Mouse (Mus musculus): ENCODE results near the gene Nipal3. TPM values are rescaled to one million over a fixed set of nuclear protein-coding genes. Genes with fewer than 3 reads are reported as not detected.

Nipal3 gene
- total and polyA plus RNA-seq, 3 experiments: 3.5 to 10.4 TPM; not detected in 1

- Histone ChIP-seq H3K36me3 (ENCODE audit: control insufficient read depth in 1 of 2, insufficient read depth in 2 of 2, low read length in 2 of 2) (no peaks in the 10 kb centered on the region), H3K9me3 (replicated peaks; ENCODE audit: insufficient read depth, low read length) (no peaks in the 10 kb centered on the region), H3K27me3 (ENCODE audit: control insufficient read depth in 1 of 2, insufficient read depth in 2 of 2, low read length in 2 of 2) (peaks cover 4% of the 10 kb centered on the region in 2 experiments; a peak in 1 of 4 replicates), H3K9ac (ENCODE audit: control insufficient read depth, low read depth, low read length, poor library complexity, severe bottlenecking) (no peak overlapping the region), H3K4me3 (ENCODE audit: control insufficient read depth in 1 of 2, insufficient read depth in 1 of 2, low read depth in 2 of 2, low read length in 2 of 2) (no peak overlapping the region), H3K4me1 (ENCODE audit: control insufficient read depth in 1 of 2, insufficient read depth in 2 of 2, low read length in 2 of 2) (no peaks in the 10 kb centered on the region), H3K27ac (ENCODE audit: control insufficient read depth, low read depth, low read length) (no peak overlapping the region), H3K79me2 (ENCODE audit: control insufficient read depth, insufficient read depth, low read length, poor library complexity) (no peaks in the 10 kb centered on the region)
- no peak for DNase-seq (ENCODE audit: low read depth, low spot score)
- TF ChIP-seq USF1 (IDR thresholded peaks at IDR 0.05; ENCODE audit: low read depth, low read length) (no peak), KAT2A (conservative IDR thresholded peaks at IDR 0.05; ENCODE audit: low read depth, low read length) (no peak), RAD21 (IDR thresholded peaks at IDR 0.05; ENCODE audit: low read depth, low read length) (no peak), MAFK (IDR thresholded peaks at IDR 0.05; ENCODE audit: borderline replicate concordance, low read depth, low read length) (no peak), TCF12 (IDR thresholded peaks at IDR 0.05; ENCODE audit: low read depth, low read length) (no peak), RCOR1 (IDR thresholded peaks at IDR 0.05; ENCODE audit: low read depth, low read length) (no peak), CHD1 (IDR thresholded peaks at IDR 0.05; ENCODE audit: low read depth, low read length) (no peak)
Measured at GRCm38 (mm10) chr4:135523939-135524338, 29.1 kb upstream of the Nipal3 start.

- Histone ChIP-seq H3K27ac (ENCODE audit: control insufficient read depth, low read depth, low read length) (no peak overlapping the region), H3K79me2 (ENCODE audit: control insufficient read depth, insufficient read depth, low read length, poor library complexity) (no peaks in the 10 kb centered on the region), H3K4me1 (ENCODE audit: control insufficient read depth in 1 of 2, insufficient read depth in 2 of 2, low read length in 2 of 2) (no peaks in the 10 kb centered on the region), H3K36me3 (ENCODE audit: control insufficient read depth in 1 of 2, insufficient read depth in 2 of 2, low read length in 2 of 2) (no peaks in the 10 kb centered on the region), H3K9ac (ENCODE audit: control insufficient read depth, low read depth, low read length, poor library complexity, severe bottlenecking) (no peak overlapping the region), H3K4me3 (ENCODE audit: control insufficient read depth in 1 of 2, insufficient read depth in 1 of 2, low read depth in 2 of 2, low read length in 2 of 2) (no peak overlapping the region), H3K27me3 (ENCODE audit: control insufficient read depth in 1 of 2, insufficient read depth in 2 of 2, low read length in 2 of 2) (peaks cover 3 to 4% of the 10 kb centered on the region in 2 experiments; a peak in 1 of 4 replicates), H3K9me3 (replicated peaks; ENCODE audit: insufficient read depth, low read length) (no peaks in the 10 kb centered on the region)
- no peak for TF ChIP-seq CHD1 (IDR thresholded peaks at IDR 0.05; ENCODE audit: low read depth, low read length)
- TF ChIP-seq MAFK (IDR thresholded peaks at IDR 0.05; ENCODE audit: borderline replicate concordance, low read depth, low read length): no peak
- TF ChIP-seq E2F4 (IDR thresholded peaks at IDR 0.05; ENCODE audit: borderline replicate concordance, low read depth, low read length): no peak
- TF ChIP-seq TAL1 (IDR thresholded peaks at IDR 0.05; ENCODE audit: low read length): no peak
- no peak for TF ChIP-seq CTCF (IDR thresholded peaks at IDR 0.05 in 2 of 3, conservative IDR thresholded peaks at IDR 0.05 in 1 of 3; ENCODE audit: control insufficient read depth in 1 of 3, insufficient read depth in 1 of 3, low read depth in 2 of 3, low read length in 3 of 3, poor library complexity in 1 of 3, severe bottlenecking in 1 of 3)
- TF ChIP-seq UBTF (IDR thresholded peaks at IDR 0.05; ENCODE audit: borderline replicate concordance, insufficient read depth, low read depth, low read length): no peak
- no peak for TF ChIP-seq ELF1 (IDR thresholded peaks at IDR 0.05; ENCODE audit: low read depth, low read length)
- TF ChIP-seq MYC (IDR thresholded peaks at IDR 0.05; ENCODE audit: low read depth, low read length): no peak
- TF ChIP-seq ZNF384 (IDR thresholded peaks at IDR 0.05; ENCODE audit: low read depth, low read length): no peak
- no peak for TF ChIP-seq EP300 (IDR thresholded peaks at IDR 0.05; ENCODE audit: low read depth in 1 of 2, low read length in 2 of 2)
- no peak for TF ChIP-seq CHD2 (IDR thresholded peaks at IDR 0.05; ENCODE audit: low read length)
- TF ChIP-seq POLR2A (IDR thresholded peaks at IDR 0.05; ENCODE audit: control insufficient read depth in 1 of 2, insufficient read depth in 1 of 2, low read depth in 1 of 2, low read length in 2 of 2, poor library complexity in 1 of 2): no peak
- TF ChIP-seq GABPA (IDR thresholded peaks at IDR 0.05; ENCODE audit: low read depth, low read length): no peak
- TF ChIP-seq NELFE (IDR thresholded peaks at IDR 0.05; ENCODE audit: low read depth, low read length): no peak
- no peak for TF ChIP-seq ZMIZ1 (IDR thresholded peaks at IDR 0.05; ENCODE audit: low read depth, low read length)
- TF ChIP-seq HCFC1 (IDR thresholded peaks at IDR 0.05; ENCODE audit: low read depth, low read length): no peak
- no peak for TF ChIP-seq TBP (IDR thresholded peaks at IDR 0.05; ENCODE audit: low read depth, low read length)
- TF ChIP-seq ZKSCAN1 (IDR thresholded peaks at IDR 0.05; ENCODE audit: low read depth, low read length): no peak
- no peak for TF ChIP-seq MEF2A (IDR thresholded peaks at IDR 0.05; ENCODE audit: extremely low read depth, insufficient replicate concordance, low read depth, low read length, poor library complexity, severe bottlenecking)
- DNase-seq (ENCODE audit: low read depth, low spot score): no peak
Measured at GRCm38 (mm10) chr4:135520421-135520820, 25.6 kb upstream of the Nipal3 start.
